Mouse (Mus musculus) lung, postnatal 0 days (tissue): Measurements from ENCODE around the gene Bcl2l15. TPM values are rescaled to one million over a fixed set of nuclear protein-coding genes. Genes with fewer than 3 reads are reported as not detected.
"Not testable (repeated sequence)": the region's sequence is repeated elsewhere in the genome, so short reads cannot be mapped to it uniquely, and the experiment has no call there.

ENCODE experiments used
- ATAC-seq: fragments of 200-750 bp; cut with Nextera tagmentation; 2 replicates; pipeline ENCODE4 v1.8.0; 2017; ENCODE audit warnings: moderate library complexity
- DNase-seq: peaks from one replicate; pipeline ENCODE4 v3.0.0-alpha.2; 2016; ENCODE audit warnings: low spot score
- H3K27ac ChIP-seq: fragments of 300-500 bp; sonication (generic); 2 replicates; pipeline ENCODE4 v1.5.1; 2014; ENCODE audit warnings: antibody characterized with exemption, mild to moderate bottlenecking, low read length, mixed read lengths
- H3K27me3 ChIP-seq: fragments of 300-500 bp; sonication (generic); replicated peaks from 2 replicates; pipeline ENCODE4 v1.6.1; 2014; ENCODE audit warnings: low read length, mixed read lengths; ENCODE audit not compliant: insufficient read depth
- H3K36me3 ChIP-seq: fragments of 300-500 bp; sonication (generic); 2 replicates; pipeline ENCODE4 v1.6.1; 2014; ENCODE audit warnings: low read length, mixed read lengths; ENCODE audit not compliant: insufficient read depth
- H3K4me1 ChIP-seq: fragments of 300-500 bp; sonication (generic); 2 replicates; pipeline ENCODE4 v1.6.1; 2014; ENCODE audit warnings: antibody characterized with exemption, low read depth, low read length, mixed read lengths; ENCODE audit not compliant: insufficient read depth
- H3K4me2 ChIP-seq: fragments of 300-500 bp; sonication (generic); replicated peaks from 2 replicates; pipeline ENCODE4 v1.6.1; 2014; ENCODE audit warnings: low read depth, mild to moderate bottlenecking, low read length, moderate library complexity, mixed read lengths
- H3K4me3 ChIP-seq: fragments of 300-500 bp; sonication (generic); 2 replicates; pipeline ENCODE4 v1.5.1; 2014; ENCODE audit warnings: low read depth, low read length
- H3K9ac ChIP-seq: fragments of 300-500 bp; sonication (generic); replicated peaks from 2 replicates; pipeline ENCODE4 v1.6.1; 2014; ENCODE audit warnings: low read depth, mild to moderate bottlenecking
- H3K9me3 ChIP-seq: fragments of 300-500 bp; sonication (generic); 2 replicates; pipeline ENCODE4 v1.6.1; 2016; ENCODE audit warnings: low read length, mixed read lengths
- CTCF ChIP-seq: IDR thresholded peaks from 2 replicates; pipeline ENCODE4 v1.5.1; 2016; ENCODE audit warnings: antibody characterized with exemption, mild to moderate bottlenecking
- EP300 ChIP-seq: IDR thresholded peaks from 2 replicates; pipeline ENCODE4 v1.6.1; 2016; ENCODE audit warnings: antibody characterized with exemption, mild to moderate bottlenecking, control low read depth
- WGBS: fragments of 180-500 bp; shearing (Covaris S2); extraction: QIAGEN DNeasy Blood & Tissue Kit; methylation state at CpG from one replicate; pipeline ENCODE4 v1.1.7; 2014; 5-methylcytosine and 5-hydroxymethylcytosine counted together
- polyA plus RNA-seq: library from polyadenylated mRNA; unstranded; fragments of >200 nt; fragmentation: Nextera tagmentation; extraction: Ambion mirVana; gene quantifications from 2 replicates; pipeline ENCODE4 v1.2.1, GENCODE M21; 2015

Gene Bcl2l15
- polyA plus RNA-seq, 1 experiment from 2014 or later: 0.88 TPM

DNA sequence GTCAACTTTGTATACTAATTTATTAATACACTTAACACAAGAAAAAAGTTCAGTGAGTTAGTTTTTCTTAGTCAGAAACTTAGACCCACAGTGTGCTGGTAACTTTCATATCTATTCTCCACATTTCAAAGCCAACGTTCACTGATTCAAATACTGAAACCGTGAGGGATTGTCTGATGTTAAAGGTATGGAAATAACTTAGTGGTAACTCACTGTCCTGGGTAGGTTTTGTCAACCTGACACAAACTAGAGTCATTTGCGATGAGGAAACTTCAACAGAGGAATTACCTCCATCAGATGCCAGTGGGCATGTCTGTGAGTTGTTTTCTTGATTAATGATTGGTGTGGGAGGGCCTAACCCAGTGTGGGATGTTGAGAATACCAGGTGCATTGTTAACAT, 3.4 kb upstream of the Bcl2l15 start:
- Histone ChIP-seq H3K4me1 (no peaks in the 10 kb centered on the region), H3K27ac (no peak overlapping the region), H3K9me3 (no peaks in the 10 kb centered on the region), H3K4me2 (no peak overlapping the region), H3K4me3 (no peak overlapping the region), H3K27me3 (no peaks in the 10 kb centered on the region), H3K9ac (no peak overlapping the region), H3K36me3 (no peaks in the 10 kb centered on the region)
- TF ChIP-seq CTCF (no peak), EP300 (no peak)
- 82% methylated on average over 3 of the region's 3 CpGs for WGBS
- ATAC-seq (no peak), DNase-seq (no peak)

DNA sequence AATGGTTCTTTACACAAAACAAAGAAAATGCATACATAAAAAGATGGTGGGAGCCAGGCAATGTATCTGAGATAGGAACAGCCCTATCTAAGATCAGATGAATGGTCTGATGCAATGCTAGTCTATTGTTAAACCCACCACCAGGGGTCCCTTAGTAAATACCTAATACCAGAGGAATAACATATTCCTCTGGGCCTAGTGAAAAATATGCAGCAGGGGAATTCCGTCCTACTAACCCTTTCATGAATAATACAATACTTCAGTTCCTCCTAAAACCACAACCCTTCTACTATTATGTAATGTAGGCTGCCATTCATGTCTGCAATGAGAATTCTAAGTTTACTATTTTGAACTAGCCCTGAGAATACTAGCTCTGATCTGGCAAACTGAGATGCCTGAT, 1.7 kb upstream of the Bcl2l15 start:
- H3K9me3 ChIP-seq, ATAC-seq, H3K9ac ChIP-seq, DNase-seq, H3K4me3 ChIP-seq, H3K27ac ChIP-seq, H3K4me2 ChIP-seq, H3K36me3 ChIP-seq, H3K4me1 ChIP-seq, H3K27me3 ChIP-seq: not testable (repeated sequence)
- peak; percentile 23 for TF ChIP-seq CTCF
- 56% methylated on average over 1 of the region's 1 CpGs for WGBS

DNA sequence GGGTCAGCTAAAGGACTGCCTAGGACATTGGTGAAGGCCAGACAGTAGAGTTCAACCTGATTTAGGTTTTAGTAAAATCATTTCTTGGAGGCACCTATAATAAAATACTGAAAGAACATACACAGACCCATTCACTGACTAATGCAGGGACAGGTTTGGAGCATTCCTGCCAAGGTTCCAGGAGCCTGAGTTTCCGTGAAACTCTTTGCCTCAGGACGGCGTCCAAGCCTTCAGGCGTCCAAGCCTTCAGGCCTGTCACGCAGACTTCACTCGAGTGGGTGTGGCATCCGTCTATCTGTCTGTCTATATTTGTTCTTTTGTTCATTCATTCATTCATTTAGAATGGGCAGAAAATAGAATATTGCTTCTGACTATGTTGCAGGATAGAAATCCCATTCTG, 1.3 kb upstream of the Bcl2l15 start:
- H3K4me2 ChIP-seq: no peak overlapping the region
- 81% methylated on average over 7 of the region's 7 CpGs for WGBS
- no peaks in the 10 kb centered on the region for H3K9me3 ChIP-seq
- no peaks in the 10 kb centered on the region for H3K36me3 ChIP-seq
- TF ChIP-seq CTCF: no peak
- no peak for TF ChIP-seq EP300
- DNase-seq: no peak
- H3K4me1 ChIP-seq: no peaks in the 10 kb centered on the region
- no peak overlapping the region for H3K27ac ChIP-seq
- H3K27me3 ChIP-seq: no peaks in the 10 kb centered on the region
- ATAC-seq: no peak
- no peak overlapping the region for H3K4me3 ChIP-seq
- H3K9ac ChIP-seq: no peak overlapping the region

DNA sequence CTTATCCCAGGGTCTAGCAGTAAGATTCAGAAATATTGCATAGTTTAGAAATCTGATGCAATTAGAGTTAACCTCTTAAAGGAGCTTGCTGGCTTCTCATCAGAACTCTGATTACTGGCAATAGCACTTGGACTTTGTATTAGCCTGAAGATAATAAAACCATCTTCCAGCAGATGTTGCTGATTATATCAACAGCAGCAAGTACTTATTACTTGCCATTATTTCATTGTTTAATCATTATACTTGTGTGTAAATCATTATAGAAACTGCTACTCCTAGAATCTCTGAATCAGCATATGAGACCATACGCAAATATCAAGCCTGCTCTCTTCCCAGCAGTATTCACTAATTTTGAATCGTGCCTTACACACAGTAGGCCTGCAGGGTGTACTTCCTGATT, 1.6 kb downstream of the Bcl2l15 start:
- H3K27ac ChIP-seq: no peak overlapping the region
- H3K36me3 ChIP-seq: no peaks in the 10 kb centered on the region
- H3K4me1 ChIP-seq: no peaks in the 10 kb centered on the region
- H3K27me3 ChIP-seq: no peaks in the 10 kb centered on the region
- H3K9ac ChIP-seq: no peak overlapping the region
- ATAC-seq: no peak
- no peaks in the 10 kb centered on the region for H3K9me3 ChIP-seq
- no peak overlapping the region for H3K4me3 ChIP-seq
- no peak for DNase-seq
- TF ChIP-seq CTCF: no peak
- no peak for TF ChIP-seq EP300
- 91% methylated on average over 2 of the region's 2 CpGs for WGBS
- H3K4me2 ChIP-seq: no peak overlapping the region

DNA sequence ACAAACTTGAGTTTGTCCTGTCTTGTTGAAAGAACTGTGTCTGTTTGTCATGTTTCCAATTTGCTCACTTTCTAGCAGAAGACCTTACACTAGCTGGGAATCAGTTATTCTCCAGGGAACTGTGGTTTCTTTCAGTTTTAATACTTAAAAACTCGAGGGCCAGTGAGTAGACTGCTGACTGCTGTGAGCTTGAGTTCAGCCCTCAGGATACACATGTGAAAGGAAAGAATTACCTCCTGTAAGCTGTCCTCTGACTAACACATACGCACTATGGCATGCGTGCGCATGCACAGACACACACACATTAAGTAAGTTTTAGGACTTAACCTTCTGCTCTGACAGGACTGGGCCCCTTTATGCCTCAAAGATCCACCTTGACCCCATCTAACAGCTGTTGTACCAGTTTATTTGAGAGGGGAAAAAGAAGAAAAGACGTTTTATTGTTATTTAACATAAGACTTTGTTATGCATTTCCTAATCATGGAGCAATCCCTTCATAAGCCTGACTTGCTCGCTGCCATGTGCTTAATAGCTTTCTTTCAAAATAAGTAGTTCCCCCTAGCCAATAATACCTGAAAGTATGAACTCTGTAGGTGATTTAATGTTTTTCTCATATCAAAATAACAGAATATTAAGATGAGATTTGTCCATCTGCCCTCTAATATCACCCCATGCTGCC, 3.0 kb downstream of the Bcl2l15 start:
- Histone ChIP-seq H3K36me3 (no peaks in the 10 kb centered on the region), H3K27ac (no peak overlapping the region), H3K9ac (no peak overlapping the region), H3K4me2 (no peak overlapping the region), H3K4me3 (no peak overlapping the region), H3K4me1 (no peaks in the 10 kb centered on the region), H3K9me3 (no peaks in the 10 kb centered on the region), H3K27me3 (no peaks in the 10 kb centered on the region)
- 74% methylated on average over 6 of the region's 6 CpGs for WGBS
- TF ChIP-seq CTCF: no peak
- no peak for TF ChIP-seq EP300
- no peak for DNase-seq
- no peak for ATAC-seq

DNA sequence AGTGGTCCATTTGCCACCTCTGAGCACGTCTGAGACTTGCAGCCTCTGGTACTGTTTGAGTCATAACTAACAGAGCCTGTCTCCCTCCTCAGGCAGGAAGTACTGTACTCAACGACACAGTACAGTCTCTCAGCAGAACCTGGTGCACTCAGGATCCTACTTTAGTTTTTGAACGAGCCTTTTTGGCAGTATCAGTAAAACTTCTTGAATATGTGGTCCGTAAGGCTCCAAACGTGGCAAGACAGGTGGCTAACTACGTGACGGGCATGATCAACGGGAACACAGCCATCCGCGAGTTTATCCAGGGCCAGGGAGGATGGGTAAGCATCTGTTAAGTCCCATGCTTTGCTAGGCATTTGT, 3.5 kb downstream of the Bcl2l15 start:
- WGBS: 68% methylated on average over 10 of the region's 10 CpGs
- H3K9ac ChIP-seq: no peak overlapping the region
- no peaks in the 10 kb centered on the region for H3K4me1 ChIP-seq
- no peaks in the 10 kb centered on the region for H3K9me3 ChIP-seq
- no peak overlapping the region for H3K27ac ChIP-seq
- TF ChIP-seq EP300 (no peak), CTCF (no peak)
- no peaks in the 10 kb centered on the region for H3K27me3 ChIP-seq
- H3K4me3 ChIP-seq: no peak overlapping the region
- ATAC-seq (no peak), DNase-seq (no peak)
- no peaks in the 10 kb centered on the region for H3K36me3 ChIP-seq
- H3K4me2 ChIP-seq: no peak overlapping the region

DNA sequence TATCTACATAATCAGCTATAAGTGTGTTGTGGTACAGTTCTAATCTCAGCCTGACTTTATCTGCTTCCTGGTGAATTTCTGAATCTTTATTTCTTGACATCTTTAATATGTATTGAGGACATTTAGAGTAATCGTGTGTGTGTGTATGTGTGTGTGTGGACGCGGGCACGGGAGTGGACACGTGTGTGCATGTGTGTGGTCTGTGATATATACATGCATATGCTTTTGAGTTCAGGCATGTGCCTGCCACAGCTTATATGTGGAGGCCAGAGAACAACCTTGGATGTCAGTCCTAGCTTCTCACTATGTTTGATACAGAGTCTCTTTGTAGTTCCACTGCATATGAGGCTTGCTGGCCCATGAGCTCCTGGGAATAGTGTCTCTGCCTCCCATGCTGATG, 4.1 kb downstream of the Bcl2l15 start:
- Histone ChIP-seq H3K27me3 (no peaks in the 10 kb centered on the region), H3K4me3 (no peak overlapping the region), H3K9ac (no peak overlapping the region), H3K4me2 (no peak overlapping the region), H3K9me3 (no peaks in the 10 kb centered on the region), H3K27ac (no peak overlapping the region), H3K4me1 (no peaks in the 10 kb centered on the region), H3K36me3 (no peaks in the 10 kb centered on the region)
- DNase-seq (no peak), ATAC-seq (no peak)
- WGBS: 95% methylated on average over 5 of the region's 5 CpGs
- TF ChIP-seq EP300: no peak
- no peak for TF ChIP-seq CTCF
